Mouse (Mus musculus): ENCODE measurements around the gene Sipa1l3. TPM values are rescaled to one million over a fixed set of nuclear protein-coding genes. Genes with fewer than 3 reads are reported as not detected.
A peak's percentile ranks its signal among the peaks of the same experiment; 100 is the strongest.

The Sipa1l3 gene
- total RNA-seq, 2 experiments from 2014 or later: 51.3 to 61.8 TPM

DNA sequence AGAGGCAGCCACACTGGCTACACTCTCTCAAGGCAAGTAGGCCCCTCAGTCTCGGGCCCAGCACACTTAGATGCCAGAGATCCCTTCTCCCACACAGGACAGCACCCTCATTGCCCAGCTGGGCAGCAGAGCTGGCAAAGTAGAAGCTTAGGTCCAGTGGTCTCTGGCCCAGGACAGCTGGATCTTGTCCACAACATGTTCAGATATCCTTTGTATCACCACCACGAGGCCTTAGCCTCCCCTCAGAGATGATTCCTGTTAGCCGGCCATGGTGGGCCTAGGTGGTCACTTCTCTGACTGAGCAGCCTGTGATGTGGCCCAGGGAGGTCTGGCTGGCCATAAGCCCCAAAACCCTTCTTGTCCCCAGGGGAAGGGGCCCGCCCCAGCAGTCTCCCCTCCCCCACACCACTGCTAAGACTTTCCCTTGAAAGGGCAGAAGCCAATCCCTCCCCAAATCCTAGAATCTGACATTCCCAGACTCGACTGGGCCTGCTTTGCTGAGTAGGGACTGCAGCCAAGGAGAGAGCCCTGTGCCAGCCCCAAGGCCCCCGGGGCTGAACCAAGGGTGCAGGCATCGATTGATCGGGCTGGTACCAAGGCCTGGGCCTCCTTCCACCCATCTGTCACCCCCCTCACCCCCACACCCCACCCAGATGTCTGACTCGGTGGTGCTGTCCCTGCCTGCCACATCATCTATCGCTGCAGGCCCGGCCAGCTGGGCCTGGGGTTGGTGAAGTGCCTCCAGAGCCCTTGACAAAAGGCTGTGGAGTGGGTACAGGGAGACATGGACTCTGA lies 227.6 kb downstream of the Sipa1l3 start:
- TF ChIP-seq CTCF (IDR thresholded peaks at IDR 0.05): no peak
- intact Hi-C loops (cut with DNase I): no loop called here
- 0 out of 2 replicates have a peak overlapping the region, but pooled peaks have one; percentile 5 for H3K4me3 ChIP-seq
- DNase-seq (ENCODE audit: extremely low spot score in 1 of 2, low spot score in 2 of 2): no peak
- H3K27ac ChIP-seq: peak overlapping the region; percentile 73

DNA sequence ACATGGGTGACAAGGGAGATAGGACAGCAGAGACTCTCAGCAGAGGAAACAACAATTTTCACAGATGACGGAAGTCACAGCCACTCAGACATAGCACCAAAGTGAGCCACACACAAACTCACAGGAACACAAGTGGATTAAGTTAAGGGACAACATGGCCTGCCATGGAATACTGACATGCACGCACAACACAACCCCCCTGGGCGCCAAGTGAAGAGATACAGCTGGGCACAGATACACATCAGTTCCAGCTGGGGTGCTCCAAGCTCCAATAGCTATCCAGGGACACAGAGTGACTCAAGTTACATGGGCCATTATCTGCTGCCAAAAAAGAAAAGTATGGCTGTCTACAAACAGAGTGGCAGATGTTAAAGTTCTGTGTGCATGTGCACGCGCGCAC lies 228.6 kb downstream of the Sipa1l3 start:
- TF ChIP-seq CTCF (IDR thresholded peaks at IDR 0.05): no peak
- intact Hi-C loops (cut with DNase I): loop anchor here (5.0 kb wide), 1 partner anchor 232 kb away; no protein-coding TSS in a partner anchor
- DNase-seq (ENCODE audit: extremely low spot score in 1 of 2, low spot score in 2 of 2): no peak
- Histone ChIP-seq H3K27ac (peak overlapping the region; percentile 11; the same call in 1 of the 2 replicates), H3K4me3 (peak overlapping the region; percentile 43)

DNA sequence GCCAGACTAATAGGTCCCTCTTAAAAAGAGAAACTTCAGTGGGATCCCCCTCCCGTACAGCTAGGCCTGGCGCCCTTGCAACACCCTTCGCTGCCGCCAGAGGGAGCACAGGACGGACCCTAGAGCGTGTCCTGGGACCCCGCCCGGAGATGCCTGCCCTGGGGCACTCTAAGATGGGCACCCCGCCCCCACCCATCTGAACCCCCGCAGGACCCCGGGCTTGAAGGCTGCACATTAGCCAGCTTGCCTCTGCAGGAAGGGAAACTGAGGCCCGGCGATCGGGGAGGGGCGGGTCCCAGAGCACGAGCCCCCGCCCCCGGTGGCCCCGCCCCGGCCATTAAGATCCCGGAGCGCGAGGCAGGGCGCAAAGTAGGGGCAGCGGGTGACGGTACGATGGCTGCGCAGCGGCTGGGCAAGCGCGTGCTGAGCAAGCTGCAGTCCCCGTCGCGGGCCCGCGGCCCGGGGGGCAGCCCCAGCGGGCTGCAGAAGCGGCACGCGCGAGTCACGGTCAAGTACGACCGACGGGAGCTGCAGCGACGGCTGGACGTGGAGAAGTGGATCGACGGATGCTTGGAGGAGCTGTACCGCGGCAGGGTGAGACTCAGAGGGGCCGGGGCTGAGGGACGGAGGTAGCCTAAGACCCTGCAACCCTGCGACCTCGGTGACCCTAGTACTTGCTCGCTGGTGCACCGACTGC lies 229.4 kb downstream of the Sipa1l3 start, which contains the start of gene Ppp1r14a:
Gene Ppp1r14a, plus strand, starts transcription at position 367 of the 697 bp plus-strand sequence.
- Histone ChIP-seq H3K4me3 (peak within 1 kb of the TSS; percentile 43), H3K27ac (peak within 1 kb of the TSS; percentile 72; the same call in 1 of the 2 replicates)
- intact Hi-C loops (cut with DNase I): loop anchor here (5.0 kb wide), 1 partner anchor 233 kb away; no protein-coding TSS in a partner anchor
- peak; percentile 56 to 60 for DNase-seq (ENCODE audit: extremely low spot score in 1 of 2, low spot score in 2 of 2)
- peak; percentile 86 for TF ChIP-seq CTCF (IDR thresholded peaks at IDR 0.05)

DNA sequence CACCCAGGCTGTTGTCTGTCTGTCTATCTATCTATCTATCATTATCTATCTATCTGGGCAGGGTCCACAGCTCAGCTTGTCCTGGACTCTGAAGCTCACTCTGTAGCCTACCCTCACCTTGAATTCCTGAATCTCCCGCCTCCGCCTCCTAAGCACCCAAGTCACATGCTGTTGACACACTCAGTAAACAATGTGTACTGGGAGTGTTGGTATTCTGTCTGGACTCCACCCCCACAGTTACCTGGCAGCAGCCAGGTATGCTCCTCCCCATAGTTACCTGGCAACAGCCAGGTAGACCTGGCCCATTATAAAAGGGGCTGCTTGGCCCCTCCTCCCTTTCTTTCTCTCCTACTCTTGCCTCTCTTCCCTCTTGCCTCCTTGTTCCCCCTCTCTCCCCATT lies 230.4 kb downstream of the Sipa1l3 start:
- H3K4me3 ChIP-seq: no peak overlapping the region
- intact Hi-C loops (cut with DNase I): loop anchor here (5.0 kb wide), 1 partner anchor 234 kb away; no protein-coding TSS in a partner anchor
- TF ChIP-seq CTCF (IDR thresholded peaks at IDR 0.05): no peak
- no peak for DNase-seq (ENCODE audit: extremely low spot score in 1 of 2, low spot score in 2 of 2)
- no peak overlapping the region for H3K27ac ChIP-seq

DNA sequence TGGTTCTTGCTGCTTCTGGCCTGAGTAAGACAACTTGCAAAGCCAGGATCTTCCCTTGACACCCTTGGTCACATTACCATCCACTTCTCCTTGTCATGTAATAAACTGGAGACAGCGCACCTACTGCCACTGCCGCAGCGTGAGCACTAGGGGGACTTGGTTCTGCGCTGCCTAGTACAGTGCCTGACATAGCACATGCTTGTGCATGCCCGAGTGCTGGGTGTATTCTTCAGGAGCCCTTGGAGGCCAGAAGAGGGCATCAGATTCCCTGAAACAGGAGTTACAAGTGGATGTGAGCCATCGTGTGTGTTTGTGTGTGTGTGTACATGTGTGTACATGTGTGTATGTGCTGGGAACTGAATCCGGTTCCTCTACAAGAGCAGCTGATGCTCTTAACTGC lies 231.0 kb downstream of the Sipa1l3 start:
- Histone ChIP-seq H3K4me3 (no peak overlapping the region), H3K27ac (no peak overlapping the region)
- intact Hi-C loops (cut with DNase I): loop anchor here (5.0 kb wide), 1 partner anchor 235 kb away; no protein-coding TSS in a partner anchor
- no peak for DNase-seq (ENCODE audit: extremely low spot score in 1 of 2, low spot score in 2 of 2)
- no peak; the same call in 1 of the 2 replicates for TF ChIP-seq CTCF (IDR thresholded peaks at IDR 0.05)

DNA sequence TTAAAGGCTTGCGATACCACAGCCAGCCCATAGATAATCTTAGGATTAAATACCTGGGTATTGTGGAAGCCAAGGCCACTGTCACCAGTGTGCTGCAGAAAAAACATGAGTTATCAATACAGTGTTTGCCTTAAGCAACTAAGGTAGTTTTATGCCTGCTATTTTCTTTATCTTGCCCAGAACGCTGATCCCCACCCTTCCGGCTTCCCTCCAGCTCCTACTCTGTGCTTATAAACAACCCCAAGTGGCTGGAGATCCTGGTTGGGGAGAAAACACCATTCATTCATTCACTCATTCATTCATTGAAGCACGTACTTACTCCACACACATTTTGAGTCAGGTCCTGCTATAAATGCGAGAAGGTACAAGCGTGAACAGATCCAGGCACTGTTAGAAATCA lies 233.9 kb downstream of the Sipa1l3 start:
- no peak overlapping the region for H3K4me3 ChIP-seq
- TF ChIP-seq CTCF (IDR thresholded peaks at IDR 0.05): no peak
- intact Hi-C loops (cut with DNase I): no loop called here

DNA sequence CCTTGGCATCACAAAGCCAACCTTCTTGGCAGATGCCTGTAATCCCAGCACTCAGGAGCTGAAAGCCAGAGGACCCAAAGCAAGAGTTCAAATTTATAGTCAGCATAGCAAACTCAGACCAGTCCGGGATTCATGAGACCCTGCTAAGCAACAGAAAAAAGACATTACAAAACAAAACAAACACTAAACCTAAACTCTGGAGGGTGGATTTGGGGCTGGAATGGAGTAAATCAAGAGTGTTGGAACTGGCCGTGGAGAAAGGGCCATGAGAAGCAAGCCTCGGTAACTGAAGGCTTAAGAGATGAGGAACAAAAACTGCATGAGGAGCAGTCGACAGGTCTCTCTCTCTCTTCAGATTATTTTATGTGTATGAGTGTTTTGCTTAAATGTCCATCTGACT lies 234.6 kb downstream of the Sipa1l3 start:
- no peak for TF ChIP-seq CTCF (IDR thresholded peaks at IDR 0.05)
- no peak overlapping the region for H3K27ac ChIP-seq
- no peak overlapping the region for H3K4me3 ChIP-seq
- intact Hi-C loops (cut with DNase I): no loop called here
- DNase-seq (ENCODE audit: extremely low spot score in 1 of 2, low spot score in 2 of 2): no peak

More for the DNA sequence above, 233.9 kb downstream of the Sipa1l3 start:
- H3K27ac ChIP-seq: no peak overlapping the region
- no peak for DNase-seq (ENCODE audit: extremely low spot score in 1 of 2, low spot score in 2 of 2)

DNA sequence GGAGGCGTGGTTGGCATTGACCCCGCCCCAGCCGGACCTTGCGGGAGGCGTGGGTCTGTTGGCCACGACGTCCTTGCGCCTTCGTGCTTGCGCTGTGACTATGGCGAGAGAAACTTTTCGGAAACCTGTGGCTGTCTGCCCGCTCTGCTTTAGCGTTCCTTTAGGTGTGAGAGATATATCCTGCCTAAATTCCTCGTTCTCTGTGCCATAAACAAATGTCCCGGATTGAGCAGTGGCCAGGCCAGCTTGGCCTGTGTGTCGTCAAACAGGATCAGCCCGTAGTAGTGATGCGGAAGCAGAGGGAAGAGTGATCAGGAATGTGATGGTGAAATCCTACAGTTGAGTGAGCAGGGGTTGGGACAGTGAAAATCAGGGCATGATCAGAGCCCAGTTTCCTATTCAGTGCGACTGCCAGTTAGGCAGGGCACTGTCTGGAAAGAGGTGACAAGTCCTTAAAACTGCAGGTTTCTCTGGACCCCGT lies 236.3 kb downstream of the Sipa1l3 start:
- DNase-seq (ENCODE audit: extremely low spot score in 1 of 2, low spot score in 2 of 2): no peak
- Histone ChIP-seq H3K4me3 (peak overlapping the region; percentile 60), H3K27ac (no peak overlapping the region)
- intact Hi-C loops (cut with DNase I): no loop called here
- no peak for TF ChIP-seq CTCF (IDR thresholded peaks at IDR 0.05)

DNA sequence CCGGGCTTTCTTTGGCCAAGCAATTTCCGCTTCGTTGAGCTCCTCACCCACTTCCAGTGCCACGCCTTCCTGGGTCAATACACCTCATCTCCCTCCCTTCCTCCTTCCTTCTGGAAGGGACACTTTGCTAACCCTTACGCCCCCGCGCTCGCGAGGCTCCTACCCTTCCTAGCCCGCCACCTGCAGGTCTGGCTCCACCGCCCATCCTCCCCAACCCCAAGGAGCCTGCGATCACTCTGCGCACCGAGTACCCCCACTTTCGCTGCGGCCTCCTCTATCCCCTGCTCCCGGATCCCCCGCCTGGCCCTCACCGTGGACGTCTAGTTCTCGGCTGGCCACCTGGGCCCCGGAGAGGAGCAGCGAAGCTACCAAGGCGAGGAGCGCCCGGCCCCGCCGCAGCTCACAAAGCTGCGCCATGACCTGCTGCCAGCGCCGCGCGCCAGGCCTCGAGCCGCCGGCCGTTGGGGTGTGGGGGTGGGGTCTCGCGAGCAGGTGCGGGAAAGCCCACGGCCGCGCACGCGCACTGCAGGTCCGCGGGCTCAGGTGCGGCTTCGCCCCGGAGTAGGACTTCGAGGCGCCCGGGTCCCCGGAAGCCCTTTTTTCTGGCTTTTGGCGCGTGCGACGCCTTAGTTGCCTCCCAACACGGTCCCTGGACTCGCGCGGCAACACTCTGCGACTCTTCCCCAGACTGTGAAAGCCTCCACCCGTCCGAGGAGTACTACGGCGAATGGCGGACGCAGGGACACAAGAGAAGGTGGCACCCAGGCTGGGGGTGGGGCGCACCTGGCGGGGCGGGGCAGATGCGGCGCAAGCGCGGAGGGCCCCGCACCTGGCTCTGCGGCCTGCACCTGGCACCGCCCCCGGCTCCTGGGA lies 237.0 kb downstream of the Sipa1l3 start, which contains the start of gene Spint2:
Gene Spint2, minus strand, starts transcription at position 712 of the 873 bp plus-strand sequence.
- intact Hi-C loops (cut with DNase I): no loop called here
- DNase-seq (ENCODE audit: extremely low spot score in 1 of 2, low spot score in 2 of 2): peak; percentile 40 to 47
- Histone ChIP-seq H3K27ac (no peak within 1 kb of the TSS), H3K4me3 (peak within 1 kb of the TSS; percentile 60)
- TF ChIP-seq CTCF (IDR thresholded peaks at IDR 0.05): no peak; the same call in 1 of the 2 replicates

DNA sequence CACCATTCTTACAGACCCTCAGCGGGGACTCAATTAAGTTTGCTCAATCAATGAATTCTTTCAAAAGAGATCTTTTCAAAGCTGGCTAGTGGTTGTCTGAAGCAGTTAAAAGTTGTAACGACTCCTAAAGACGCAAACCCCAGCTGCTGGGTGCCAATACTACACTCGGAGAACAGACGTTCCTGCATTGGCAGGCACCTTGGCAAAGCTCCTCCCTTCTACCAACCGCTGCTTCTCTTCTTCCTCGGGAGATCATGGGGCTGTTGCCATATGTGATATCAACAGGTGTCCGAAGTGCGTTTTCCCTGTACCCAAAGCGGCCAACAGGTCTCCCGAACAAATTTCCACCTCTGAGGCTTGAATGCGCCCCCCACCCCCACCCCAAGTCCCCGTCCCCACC lies 237.6 kb downstream of the Sipa1l3 start:
- Histone ChIP-seq H3K4me3 (peak overlapping the region; percentile 60), H3K27ac (no peak overlapping the region)
- TF ChIP-seq CTCF (IDR thresholded peaks at IDR 0.05): no peak
- no peak for DNase-seq (ENCODE audit: extremely low spot score in 1 of 2, low spot score in 2 of 2)
- intact Hi-C loops (cut with DNase I): no loop called here

DNA sequence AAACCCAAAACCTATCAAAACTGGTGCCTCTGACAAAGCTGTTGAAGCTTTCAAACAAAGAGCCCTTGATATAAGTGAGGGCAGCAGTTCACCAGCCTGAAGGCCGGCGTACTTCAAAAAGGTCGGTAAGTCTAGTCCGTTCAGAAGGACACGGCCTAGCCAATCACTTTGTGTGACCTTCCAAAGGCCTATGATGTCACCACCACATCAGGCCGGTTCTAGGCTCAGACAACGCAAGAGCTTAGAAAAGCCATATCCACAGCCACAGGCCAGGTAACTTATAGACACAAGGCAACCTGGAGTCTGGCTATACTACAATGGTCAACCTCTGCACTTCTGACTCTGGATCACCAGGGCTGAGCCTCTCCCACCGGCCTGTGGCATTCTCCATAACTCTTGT lies 238.5 kb downstream of the Sipa1l3 start:
- Histone ChIP-seq H3K27ac (no peak overlapping the region), H3K4me3 (no peak overlapping the region)
- DNase-seq (ENCODE audit: extremely low spot score in 1 of 2, low spot score in 2 of 2): no peak
- intact Hi-C loops (cut with DNase I): no loop called here
- TF ChIP-seq CTCF (IDR thresholded peaks at IDR 0.05): no peak

Data from left cerebral cortex, adult 2 months (tissue).